Mouse (Mus musculus) bone marrow, adult 2 months (tissue): ENCODE measurements around the gene Ttf2. TPM values are rescaled to one million over a fixed set of nuclear protein-coding genes. Genes with fewer than 3 reads are reported as not detected.
A peak's percentile ranks its signal among the peaks of the same experiment; 100 is the strongest.

Experiments used
- H3K27ac ChIP-seq: fragments of 200-500 bp; 2 replicates; pipeline ENCODE4 v1.5.1; 2012; ENCODE audit warnings: low read depth, mild to moderate bottlenecking, control low read depth, inconsistent platforms, low read length; ENCODE audit not compliant: control insufficient read depth, poor library complexity, insufficient read depth
- H3K4me1 ChIP-seq: fragments of 200-500 bp; 2 replicates; pipeline ENCODE4 v1.6.1; 2011; ENCODE audit warnings: low read length; ENCODE audit not compliant: control insufficient read depth, insufficient read depth
- H3K4me3 ChIP-seq: fragments of 200-500 bp; replicated peaks from 2 replicates; pipeline ENCODE3; 2011; ENCODE audit warnings: mild to moderate bottlenecking, low read depth, low read length, control low read depth; ENCODE audit not compliant: control insufficient read depth
- CTCF ChIP-seq: fragments of 200-500 bp; IDR thresholded peaks from 2 replicates; pipeline ENCODE4 v1.5.1; 2011; ENCODE audit warnings: low read length, control low read depth; ENCODE audit not compliant: control insufficient read depth, insufficient read depth
- POLR2A ChIP-seq: fragments of 200-500 bp; IDR thresholded peaks from 2 replicates; pipeline ENCODE4 v1.6.1; 2011; ENCODE audit warnings: low read depth, mild to moderate bottlenecking, control low read depth, low read length, borderline replicate concordance; ENCODE audit not compliant: control insufficient read depth
- WGBS: fragments of 180-500 bp; shearing (Covaris S2); methylation state at CpG from one replicate; pipeline ENCODE4 v1.1.7; 2018; 5-methylcytosine and 5-hydroxymethylcytosine counted together
- polyA plus RNA-seq: library from polyadenylated mRNA; stranded (reverse); fragments of >200 nt; gene quantifications from 2 replicates; pipeline ENCODE4 v1.2.4, GENCODE M21; 2011; ENCODE audit warnings: low replicate concordance; ENCODE audit not compliant: missing spikeins, insufficient read depth, insufficient read length

Gene Ttf2
- polyA plus RNA-seq, 1 experiment, result 14.0 TPM

- no peak overlapping the region for H3K4me3 ChIP-seq
- TF ChIP-seq CTCF (no peak), POLR2A (no peak)
- peak overlapping the region; percentile 50 for H3K27ac ChIP-seq
- peaks cover 7% of the 10 kb centered on the region for H3K4me1 ChIP-seq
- 42% methylated on average over 10 of the region's 10 CpGs for WGBS
Measured at GRCm38 (mm10) chr3:100997785-100998570, 28.5 kb upstream of the Ttf2 start.

GRCm38 (mm10) chr3:100994252-100994651 is 24.8 kb upstream of the Ttf2 start:
- Histone ChIP-seq H3K27ac (no peak overlapping the region), H3K4me1 (peaks cover 6% of the 10 kb centered on the region), H3K4me3 (no peak overlapping the region)
- TF ChIP-seq POLR2A, result no peak
- no peak for TF ChIP-seq CTCF
- WGBS, result 58% methylated on average over 4 of the region's 4 CpGs

- peak overlapping the region; percentile 49 for H3K4me3 ChIP-seq
- WGBS, result 13% methylated on average over 15 of the region's 15 CpGs
- H3K27ac ChIP-seq, result peak overlapping the region; percentile 38
Measured at GRCm38 (mm10) chr3:100993718-100994117, 24.3 kb upstream of the Ttf2 start.

GRCm38 (mm10) chr3:100993158-100993557 is 23.7 kb upstream of the Ttf2 start:
- Histone ChIP-seq H3K4me1 (peaks cover 4% of the 10 kb centered on the region), H3K4me3 (no peak overlapping the region), H3K27ac (no peak overlapping the region)
- TF ChIP-seq POLR2A (no peak), CTCF (no peak)
- 78% methylated on average over 7 of the region's 7 CpGs for WGBS

More at GRCm38 (mm10) chr3:100993718-100994117, 24.3 kb upstream of the Ttf2 start:
- TF ChIP-seq CTCF (no peak), POLR2A (no peak)
- peaks cover 4% of the 10 kb centered on the region for H3K4me1 ChIP-seq

GRCm38 (mm10) chr3:100990231-100990630 is 20.8 kb upstream of the Ttf2 start:
- Histone ChIP-seq H3K4me3 (no peak overlapping the region), H3K27ac (no peak overlapping the region), H3K4me1 (peaks cover 2% of the 10 kb centered on the region)
- TF ChIP-seq CTCF, result no peak
- no peak for TF ChIP-seq POLR2A
- WGBS, result 8% methylated on average over 1 of the region's 1 CpGs

- H3K4me3 ChIP-seq, result no peak overlapping the region
- WGBS, result 80% methylated on average over 12 of the region's 12 CpGs
- no peak for TF ChIP-seq CTCF
- H3K4me1 ChIP-seq, result peaks cover 2% of the 10 kb centered on the region
- H3K27ac ChIP-seq, result no peak overlapping the region
Measured at GRCm38 (mm10) chr3:100989417-100989816, 20.0 kb upstream of the Ttf2 start.

- TF ChIP-seq CTCF, result no peak
- WGBS, result 8% methylated on average over 8 of the region's 8 CpGs
- Histone ChIP-seq H3K4me1 (peaks cover 2% of the 10 kb centered on the region; the same call in 1 of the 2 replicates), H3K27ac (no peak overlapping the region), H3K4me3 (no peak overlapping the region)
Measured at GRCm38 (mm10) chr3:100979290-100979689, 9.8 kb upstream of the Ttf2 start.

GRCm38 (mm10) chr3:100973906-100974305 is 4.4 kb upstream of the Ttf2 start:
- Histone ChIP-seq H3K27ac (no peak overlapping the region), H3K4me1 (no peaks in the 10 kb centered on the region), H3K4me3 (no peak overlapping the region)
- no peak for TF ChIP-seq CTCF
- TF ChIP-seq POLR2A, result no peak
- 0% methylated on average over 1 of the region's 1 CpGs for WGBS

GRCm38 (mm10) chr3:100963849-100964542 is 5.5 kb downstream of the Ttf2 start:
- WGBS, result 85% methylated on average over 14 of the region's 14 CpGs
- Histone ChIP-seq H3K27ac (no peak overlapping the region), H3K4me3 (no peak overlapping the region), H3K4me1 (no peaks in the 10 kb centered on the region)
- TF ChIP-seq POLR2A, result no peak
- TF ChIP-seq CTCF, result 0 out of 2 replicates have a peak, but pooled peaks have one; percentile 5
